Mouse (Mus musculus): ENCODE measurements at regions not wholly inside any gene's neighbourhood (a gene's known extent, or its start where the extent isn't known, plus 50 kb on each side); places are given as distances from the start of the nearest gene placed in this dataset.

- no peak for DNase-seq (ENCODE audit: low spot score)
These were observed 212.6 kb downstream of the Samd5 start for GRCm38 (mm10) chr10:9462361-9462760.

GRCm38 (mm10) chr10:9459145-9459544 lies 215.9 kb downstream of the Samd5 start:
- DNase-seq (ENCODE audit: low spot score), result no peak

GRCm38 (mm10) chr10:9458466-9458865 lies 216.5 kb downstream of the Samd5 start:
- no peak for DNase-seq (ENCODE audit: low spot score)

GRCm38 (mm10) chr10:9457222-9457621 lies 217.8 kb downstream of the Samd5 start:
- no peak for DNase-seq (ENCODE audit: low spot score)

GRCm38 (mm10) chr10:9439072-9439471 lies 235.9 kb downstream of the Samd5 start:
- DNase-seq (ENCODE audit: low spot score), result no peak

GRCm38 (mm10) chr10:9438366-9438765 lies 236.6 kb downstream of the Samd5 start:
- no peak for DNase-seq (ENCODE audit: low spot score)

- no peak for DNase-seq (ENCODE audit: low spot score)
These were observed 245.9 kb downstream of the Samd5 start for GRCm38 (mm10) chr10:9429085-9429484.

GRCm38 (mm10) chr10:9420741-9421140 lies 254.3 kb downstream of the Samd5 start:
- no peak for DNase-seq (ENCODE audit: low spot score)

- DNase-seq (ENCODE audit: low spot score), result no peak
These were observed 258.3 kb downstream of the Samd5 start for GRCm38 (mm10) chr10:9416685-9417084.

- no peak for DNase-seq (ENCODE audit: low spot score)
These were observed 268.9 kb downstream of the Samd5 start for GRCm38 (mm10) chr10:9406101-9406500.

GRCm38 (mm10) chr10:9405417-9405816 lies 269.6 kb downstream of the Samd5 start:
- DNase-seq (ENCODE audit: low spot score), result no peak

- DNase-seq (ENCODE audit: low spot score), result no peak
These were observed 270.0 kb downstream of the Samd5 start for GRCm38 (mm10) chr10:9404963-9405362.

GRCm38 (mm10) chr10:9400911-9401617 lies 273.9 kb downstream of the Samd5 start:
- DNase-seq (ENCODE audit: low spot score), result no peak

- no peak for DNase-seq (ENCODE audit: low spot score)
These were observed 297.4 kb downstream of the Samd5 start for GRCm38 (mm10) chr10:9377440-9378101.

GRCm38 (mm10) chr10:9362306-9362865 lies 312.6 kb downstream of the Samd5 start:
- DNase-seq (ENCODE audit: low spot score), result no peak

- DNase-seq (ENCODE audit: low spot score), result no peak
These were observed 336.7 kb downstream of the Samd5 start for GRCm38 (mm10) chr10:9338207-9338801.

- no peak for DNase-seq (ENCODE audit: low spot score)
These were observed 340.7 kb downstream of the Samd5 start for GRCm38 (mm10) chr10:9334245-9334845.

- DNase-seq (ENCODE audit: low spot score), result no peak
These were observed 343.3 kb downstream of the Samd5 start for GRCm38 (mm10) chr10:9331694-9332093.

- peak; percentile 24 for DNase-seq (ENCODE audit: low spot score)
These were observed 346.7 kb downstream of the Samd5 start for GRCm38 (mm10) chr10:9328324-9328723.

- DNase-seq (ENCODE audit: low spot score), result peak; percentile 67
These were observed 347.1 kb downstream of the Samd5 start for GRCm38 (mm10) chr10:9327881-9328280.

- no peak for DNase-seq (ENCODE audit: low spot score)
These were observed 362.7 kb downstream of the Samd5 start for GRCm38 (mm10) chr10:9312326-9312725.

GRCm38 (mm10) chr10:9310346-9310745 lies 364.7 kb downstream of the Samd5 start:
- no peak for DNase-seq (ENCODE audit: low spot score)

GRCm38 (mm10) chr10:9296055-9296454 lies 379.0 kb downstream of the Samd5 start:
- DNase-seq (ENCODE audit: low spot score), result no peak
